In genomic region chr13:39880136-39880535, GRCm38 (mm10) we compare ENCODE assay signal across 18 mouse cellular contexts.
"Had no signal": no experiment of that assay in that cellular context is flagged by ENCODE, and none has a peak within 500 bp of the region (broad histone marks: within the 10 kb centered on the region; RNA-seq: fewer than 3 reads in every experiment).

No protein-coding gene starts in this region.

- H3K27me3 ChIP-seq: lung, embryonic 15.5 days; megakaryocyte, embryonic 14.5 days; stomach, embryonic 15.5 days had no signal

- H3K9me3 ChIP-seq: lung, embryonic 15.5 days; midbrain, embryonic 13.5 days; midbrain, embryonic 15.5 days; neural tube, embryonic 12.5 days; stomach, embryonic 15.5 days had no signal

- ATAC-seq: liver, postnatal 0 days; lung, postnatal 0 days; midbrain, embryonic 13.5 days; midbrain, embryonic 15.5 days had no signal

- H3K36me3 ChIP-seq: lung, embryonic 15.5 days; midbrain, embryonic 13.5 days; midbrain, embryonic 15.5 days; neural tube, embryonic 12.5 days; stomach, embryonic 15.5 days had no signal

- H3K4me2 ChIP-seq: lung, embryonic 15.5 days; midbrain, embryonic 11.5 days; midbrain, embryonic 13.5 days; midbrain, embryonic 15.5 days; neural tube, embryonic 12.5 days; stomach, embryonic 15.5 days had no signal

- H3K4me3 ChIP-seq: lung, embryonic 15.5 days; megakaryocyte, embryonic 14.5 days; midbrain, embryonic 13.5 days; midbrain, embryonic 15.5 days; neural tube, embryonic 12.5 days; stomach, embryonic 15.5 days had no signal

- H3K9ac ChIP-seq: liver, postnatal 0 days; lung, embryonic 15.5 days; midbrain, embryonic 13.5 days; midbrain, embryonic 15.5 days; neural tube, embryonic 12.5 days; stomach, embryonic 15.5 days had no signal

- H3K27ac ChIP-seq: lung, embryonic 15.5 days; macrophage; midbrain, embryonic 13.5 days; midbrain, embryonic 15.5 days; neural tube, embryonic 12.5 days; stomach, embryonic 15.5 days; stomach, postnatal 0 days had no signal

- DNase-seq: liver, postnatal 0 days; lung, adult 2 months; lung, postnatal 14 days; lung, postnatal 36 days; right cerebral cortex, postnatal 14 days; thymus, adult 2 months; thymus, postnatal 14 days; thymus, postnatal 36 days had no signal

- H3K4me1 ChIP-seq: lung, embryonic 15.5 days; megakaryocyte, embryonic 14.5 days; stomach, embryonic 15.5 days had no signal
